Mouse (Mus musculus) MEL (cell line): ENCODE measurements around the gene Hoxd10. TPM values are rescaled to one million over a fixed set of nuclear protein-coding genes. Genes with fewer than 3 reads are reported as not detected.

Experiments
- DNase-seq: peaks from one replicate; pipeline ENCODE4 v3.0.0; 2011; ENCODE audit warnings: low read depth, low spot score
- H3K27ac ChIP-seq: 2 replicates; pipeline ENCODE4 v1.5.1; 2012; ENCODE audit warnings: low read depth, mild to moderate bottlenecking, control low read depth, low read length, moderate library complexity; ENCODE audit not compliant: control insufficient read depth
- H3K27me3 ChIP-seq, 2 experiments: fragments of 150-350 bp in 1 of 2; sonication (generic) in 1 of 2; 2 replicates each; pipeline ENCODE4 v1.6.1; 2012; ENCODE audit warnings: low read length in 2 of 2, mild to moderate bottlenecking in 2 of 2, improper control_type of control experiment in 1 of 2, moderate library complexity in 1 of 2; ENCODE audit not compliant: insufficient read depth in 2 of 2, control insufficient read depth in 1 of 2
- H3K36me3 ChIP-seq, 2 experiments: 2 replicates each; pipeline ENCODE4 v1.6.1; 2012 to 2014; ENCODE audit warnings: low read length in 2 of 2, improper control_type of control experiment in 1 of 2, inconsistent platforms in 1 of 2, mild to moderate bottlenecking in 1 of 2; ENCODE audit not compliant: insufficient read depth in 2 of 2, control insufficient read depth in 1 of 2
- H3K4me1 ChIP-seq, 2 experiments: fragments of 150-350 bp in 1 of 2; sonication (generic) in 1 of 2; 2 replicates each; pipeline ENCODE4 v1.6.1; 2012; ENCODE audit warnings: low read length in 2 of 2, improper control_type of control experiment in 1 of 2, mild to moderate bottlenecking in 1 of 2; ENCODE audit not compliant: insufficient read depth in 2 of 2, control insufficient read depth in 1 of 2
- H3K4me3 ChIP-seq, 2 experiments: fragments of 150-350 bp in 1 of 2; sonication (generic) in 1 of 2; 2 replicates each; pipeline ENCODE4 v1.5.1; 2012; ENCODE audit warnings: low read depth in 2 of 2, low read length in 2 of 2, mild to moderate bottlenecking in 2 of 2, moderate library complexity in 2 of 2, control low read depth in 1 of 2, improper control_type of control experiment in 1 of 2; ENCODE audit not compliant: control insufficient read depth in 1 of 2, insufficient read depth in 1 of 2
- H3K79me2 ChIP-seq: 2 replicates; pipeline ENCODE4 v1.6.1; 2012; ENCODE audit warnings: mild to moderate bottlenecking, low read length, moderate library complexity; ENCODE audit not compliant: control insufficient read depth, poor library complexity, insufficient read depth
- H3K9ac ChIP-seq: 2 replicates; pipeline ENCODE4 v1.6.1; 2012; ENCODE audit warnings: low read depth, mild to moderate bottlenecking, control low read depth, low read length, moderate library complexity; ENCODE audit not compliant: control insufficient read depth, poor library complexity, severe bottlenecking
- H3K9me3 ChIP-seq: fragments of 150-350 bp; sonication (generic); replicated peaks from 2 replicates; pipeline ENCODE4 v1.6.1; 2012; ENCODE audit warnings: mild to moderate bottlenecking, low read length, improper control_type of control experiment, moderate library complexity; ENCODE audit not compliant: insufficient read depth
- BHLHE40 ChIP-seq: IDR thresholded peaks from 2 replicates; pipeline ENCODE4 v1.6.1; 2012; ENCODE audit warnings: low read depth, mild to moderate bottlenecking, inconsistent platforms, low read length, improper control_type of control experiment, borderline replicate concordance
- CHD1 ChIP-seq: IDR thresholded peaks from 2 replicates; pipeline ENCODE4 v1.6.1; 2012; ENCODE audit warnings: low read depth, mild to moderate bottlenecking, inconsistent platforms, low read length, improper control_type of control experiment
- CTCF ChIP-seq, 3 experiments: IDR thresholded peaks in 2 of 3; conservative IDR thresholded peaks in 1 of 3; 2 replicates each; pipeline ENCODE4 v1.5.1; 2011 to 2012; ENCODE audit warnings: low read length in 3 of 3, low read depth in 2 of 3, mild to moderate bottlenecking in 2 of 3, improper control_type of control experiment in 1 of 3, inconsistent platforms in 1 of 3, mixed read lengths in 1 of 3, moderate library complexity in 1 of 3; ENCODE audit not compliant: control insufficient read depth in 1 of 3, insufficient read depth in 1 of 3, poor library complexity in 1 of 3, severe bottlenecking in 1 of 3
- GATA1 ChIP-seq: IDR thresholded peaks from 2 replicates; pipeline ENCODE4 v1.6.1; 2011; ENCODE audit warnings: low read depth, low read length, improper control_type of control experiment
- JUND ChIP-seq: IDR thresholded peaks from 2 replicates; pipeline ENCODE4 v1.6.1; 2011; ENCODE audit warnings: low read depth, mild to moderate bottlenecking, improper control_type of control experiment, low read length
- MAX ChIP-seq: IDR thresholded peaks from 2 replicates; pipeline ENCODE4 v1.6.1; 2011; ENCODE audit warnings: low read length, improper control_type of control experiment
- MYB ChIP-seq: IDR thresholded peaks from 2 replicates; pipeline ENCODE4 v1.6.1; 2011; ENCODE audit warnings: mild to moderate bottlenecking, low read depth, low read length, improper control_type of control experiment
- MYC ChIP-seq: IDR thresholded peaks from 2 replicates; pipeline ENCODE4 v1.6.1; 2011; ENCODE audit warnings: low read depth, mild to moderate bottlenecking, low read length, improper control_type of control experiment, moderate library complexity
- POLR2A ChIP-seq, 2 experiments: IDR thresholded peaks; 2 replicates each; pipeline ENCODE4 v1.6.1; 2011 to 2012; ENCODE audit warnings: low read length in 2 of 2, mild to moderate bottlenecking in 2 of 2, control low read depth in 1 of 2, improper control_type of control experiment in 1 of 2, low read depth in 1 of 2, moderate library complexity in 1 of 2; ENCODE audit not compliant: control insufficient read depth in 1 of 2, insufficient read depth in 1 of 2, poor library complexity in 1 of 2
- POLR2AphosphoS2 ChIP-seq: IDR thresholded peaks from 2 replicates; pipeline ENCODE4 v1.6.1; 2011; ENCODE audit warnings: low read length, improper control_type of control experiment
- POLR2AphosphoS5 ChIP-seq: IDR thresholded peaks from 2 replicates; pipeline ENCODE4 v1.6.1; 2012; ENCODE audit warnings: low read depth, borderline replicate concordance, mild to moderate bottlenecking, inconsistent platforms, low read length, moderate library complexity, mixed read lengths
- RAD21 ChIP-seq: IDR thresholded peaks from 2 replicates; pipeline ENCODE4 v1.6.1; 2011; ENCODE audit warnings: mild to moderate bottlenecking, low read depth, low read length, improper control_type of control experiment
- RCOR1 ChIP-seq: IDR thresholded peaks from 2 replicates; pipeline ENCODE4 v1.6.1; 2012; ENCODE audit warnings: low read depth, mild to moderate bottlenecking, inconsistent platforms, low read length, improper control_type of control experiment
- SIN3A ChIP-seq: IDR thresholded peaks from 2 replicates; pipeline ENCODE4 v1.6.1; 2012; ENCODE audit warnings: low read length, improper control_type of control experiment, inconsistent platforms
- SMC3 ChIP-seq: IDR thresholded peaks from 2 replicates; pipeline ENCODE4 v1.6.1; 2011; ENCODE audit warnings: low read depth, low read length, improper control_type of control experiment
- TBP ChIP-seq: IDR thresholded peaks from 2 replicates; pipeline ENCODE4 v1.8.0; 2011; ENCODE audit warnings: low read depth, low read length, improper control_type of control experiment
- TCF12 ChIP-seq: IDR thresholded peaks from 2 replicates; pipeline ENCODE4 v1.6.1; 2014; ENCODE audit warnings: low read depth, mild to moderate bottlenecking, inconsistent platforms, low read length, improper control_type of control experiment, moderate library complexity
- USF1 ChIP-seq: IDR thresholded peaks from 2 replicates; pipeline ENCODE4 v1.6.1; 2014; ENCODE audit warnings: low read depth, mild to moderate bottlenecking, inconsistent platforms, low read length, improper control_type of control experiment, moderate library complexity
- ZKSCAN1 ChIP-seq: IDR thresholded peaks from 2 replicates; pipeline ENCODE4 v1.6.1; 2012; ENCODE audit warnings: low read depth, mild to moderate bottlenecking, inconsistent platforms, low read length, improper control_type of control experiment, moderate library complexity
- ZMIZ1 ChIP-seq: IDR thresholded peaks from 2 replicates; pipeline ENCODE4 v1.6.1; 2012; ENCODE audit warnings: low read depth, mild to moderate bottlenecking, inconsistent platforms, low read length, improper control_type of control experiment, moderate library complexity
- ZNF384 ChIP-seq: IDR thresholded peaks from 2 replicates; pipeline ENCODE4 v1.6.1; 2012; ENCODE audit warnings: low read depth, mild to moderate bottlenecking, inconsistent platforms, low read length, improper control_type of control experiment
- polyA plus RNA-seq, 2 experiments: library from polyadenylated mRNA; stranded (reverse) in 1 of 2; unstranded in 1 of 2; fragments of >175 nt in 1 of 2; fragments of >200 nt in 1 of 2; gene quantifications; 2 replicates each; pipeline versions ENCODE4 v1.2.1 to v1.2.4; 2012; ENCODE audit warnings: low replicate concordance in 2 of 2, low read depth in 1 of 2; ENCODE audit not compliant: insufficient read length in 2 of 2, insufficient read depth in 1 of 2, missing spikeins in 1 of 2
- total RNA-seq: library from RNA; depleted of rRNA; stranded (reverse); fragments of 300-350 nt; gene quantifications from 2 replicates; pipeline ENCODE4 v1.2.3, GENCODE M21; 2012

Hoxd10 gene
- total and polyA plus RNA-seq, 3 experiments, result not detected

- peaks cover 0 to 1% of the 10 kb centered on the region in 2 experiments; a peak in 1 of 4 replicates for H3K27me3 ChIP-seq
- no peaks in the 10 kb centered on the region for H3K9me3 ChIP-seq
- DNase-seq, result no peak
- H3K27ac ChIP-seq, result no peak overlapping the region
- peaks cover 0 to 2% of the 10 kb centered on the region in 2 experiments; a peak in 1 of 4 replicates for H3K36me3 ChIP-seq
- H3K79me2 ChIP-seq, result peaks cover 6% of the 10 kb centered on the region; the same call in 1 of the 2 replicates
- TF ChIP-seq ZNF384 (peak; percentile 81), MYC (no peak), GATA1 (no peak)
- TF ChIP-seq, all 39 proteins: peak for 1
- Histone ChIP-seq H3K9ac (no peak overlapping the region), H3K4me3 (no peak overlapping the region), H3K4me1 (no peaks in the 10 kb centered on the region; a peak in 2 of 4 replicates)
Observed at GRCm38 (mm10) chr2:74709465-74710419, 18.0 kb downstream of the Hoxd10 start.

- Histone ChIP-seq H3K4me3 (no peak overlapping the region), H3K79me2 (no peaks in the 10 kb centered on the region), H3K27ac (no peak overlapping the region), H3K27me3 (peaks cover 0 to 1% of the 10 kb centered on the region in 2 experiments; a peak in 1 of 4 replicates), H3K9me3 (no peaks in the 10 kb centered on the region), H3K4me1 (no peaks in the 10 kb centered on the region; a peak in 2 of 4 replicates), H3K36me3 (peaks cover 0 to 2% of the 10 kb centered on the region in 2 experiments; a peak in 1 of 4 replicates), H3K9ac (no peak overlapping the region)
- no peak for DNase-seq
- TF ChIP-seq RCOR1 (no peak), POLR2AphosphoS5 (no peak), TCF12 (no peak), TBP (no peak), MYB (no peak), POLR2A (IDR thresholded peaks at IDR 0.05; ENCODE audit: control insufficient read depth in 1 of 2, insufficient read depth in 1 of 2, low read depth in 1 of 2, low read length in 2 of 2, poor library complexity in 1 of 2) (no peak), ZMIZ1 (no peak), USF1 (no peak), RAD21 (no peak), CTCF (IDR thresholded peaks at IDR 0.05 in 2 of 3, conservative IDR thresholded peaks at IDR 0.05 in 1 of 3; ENCODE audit: control insufficient read depth in 1 of 3, insufficient read depth in 1 of 3, low read depth in 2 of 3, low read length in 3 of 3, poor library complexity in 1 of 3, severe bottlenecking in 1 of 3) (no peak), SMC3 (no peak), JUND (no peak), SIN3A (no peak), CHD1 (no peak), MAX (no peak), MYC (no peak), BHLHE40 (no peak), ZKSCAN1 (no peak), POLR2AphosphoS2 (no peak)
Observed at GRCm38 (mm10) chr2:74710929-74711543, 19.3 kb downstream of the Hoxd10 start.
